Mouse (Mus musculus) cerebellum, adult 2 months (tissue): ENCODE measurements around the gene Trappc6a.

Source experiments
- CTCF ChIP-seq: fragments of 200-500 bp; IDR thresholded peaks from 2 replicates; pipeline ENCODE4 v1.5.1; 2011; ENCODE audit warnings: low read depth, mild to moderate bottlenecking, control low read depth, low read length, moderate library complexity, borderline replicate concordance; ENCODE audit not compliant: insufficient read depth
- POLR2A ChIP-seq: fragments of 200-500 bp; IDR thresholded peaks from 2 replicates; pipeline ENCODE4 v1.6.1; 2011; ENCODE audit warnings: low read length, control low read depth, borderline replicate concordance; ENCODE audit not compliant: insufficient read depth

DNA sequence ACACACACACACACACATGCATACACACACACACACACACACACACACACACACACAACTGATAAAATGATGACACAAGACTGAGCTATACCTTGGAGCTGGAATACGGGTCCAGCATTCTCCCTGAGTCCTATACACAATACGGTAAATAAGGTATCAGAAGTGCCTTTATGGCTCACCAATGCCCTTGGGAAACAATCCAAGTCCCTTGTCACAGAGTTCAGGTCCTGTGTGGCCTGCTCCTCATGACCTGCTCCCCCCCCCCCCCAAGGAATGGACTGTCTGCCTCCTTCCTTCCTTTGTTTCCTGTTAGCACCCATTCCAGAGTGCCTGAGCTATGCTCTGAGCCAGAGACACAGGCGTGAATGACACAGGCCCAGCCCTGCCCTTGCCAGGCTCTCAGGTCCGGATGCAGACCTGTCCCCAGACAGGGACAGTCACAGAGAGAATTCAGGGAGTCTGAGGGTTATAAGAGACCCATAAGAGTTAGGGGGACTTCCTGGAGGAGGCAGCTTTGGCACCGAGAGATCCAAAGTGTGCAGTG is 41.5 kb upstream of the Trappc6a start:
- no peak for TF ChIP-seq CTCF
- TF ChIP-seq POLR2A = no peak
